Mouse (Mus musculus) myocyte (in vitro differentiated cells): ENCODE data around the gene Cfap70. TPM values are rescaled to one million over a fixed set of nuclear protein-coding genes. Genes with fewer than 3 reads are reported as not detected.
A peak's percentile ranks its signal among the peaks of the same experiment; 100 is the strongest.

Experiments used
- H3K27me3 ChIP-seq: one replicate; pipeline ENCODE4 v1.6.1; 2011; ENCODE audit not compliant: control insufficient read depth, insufficient read depth, insufficient read length
- H3K36me3 ChIP-seq: one replicate; pipeline ENCODE4 v1.6.1; 2011; ENCODE audit not compliant: control insufficient read depth, insufficient read depth
- H3K4me2 ChIP-seq: one replicate; pipeline ENCODE4 v1.6.1; 2011; ENCODE audit warnings: low read depth, control low read depth
- H3K4me3 ChIP-seq: one replicate; pipeline ENCODE4 v1.5.1; 2011; ENCODE audit warnings: mild to moderate bottlenecking, control low read depth, moderate library complexity
- H3K79me2 ChIP-seq: one replicate; pipeline ENCODE4 v1.6.1; 2011; ENCODE audit not compliant: control insufficient read depth, insufficient read depth
- H3ac ChIP-seq: one replicate; pipeline ENCODE4 v1.6.1; 2011; ENCODE audit not compliant: control insufficient read depth, insufficient read length
- CEBPB ChIP-seq: IDR thresholded peaks from 2 replicates; pipeline ENCODE4 v1.6.1; 2011; ENCODE audit warnings: mild to moderate bottlenecking, moderate library complexity; ENCODE audit not compliant: poor library complexity, insufficient read depth, severe bottlenecking
- E2F4 ChIP-seq: IDR thresholded peaks from one replicate; pipeline ENCODE4 v1.6.1; 2011; ENCODE audit warnings: mild to moderate bottlenecking, control low read depth, moderate library complexity; ENCODE audit not compliant: insufficient read depth
- MAX ChIP-seq: IDR thresholded peaks from one replicate; pipeline ENCODE4 v1.6.1; 2011; ENCODE audit warnings: low read depth, mild to moderate bottlenecking, control low read depth
- MYOD1 ChIP-seq, 3 experiments: IDR thresholded peaks; one replicate each; pipeline ENCODE4 v1.6.1; 2011; ENCODE audit warnings: control low read depth in 2 of 3, low read depth in 2 of 3, mild to moderate bottlenecking in 2 of 3, moderate library complexity in 1 of 3; ENCODE audit not compliant: insufficient read length in 2 of 3, control insufficient read depth in 1 of 3
- MYOG ChIP-seq, 3 experiments: IDR thresholded peaks; one replicate each; pipeline ENCODE4 v1.6.1; 2011; ENCODE audit warnings: control low read depth in 2 of 3, low read depth in 2 of 3, mild to moderate bottlenecking in 2 of 3; ENCODE audit not compliant: insufficient read length in 2 of 3, control insufficient read depth in 1 of 3, insufficient read depth in 1 of 3
- POLR2A ChIP-seq: IDR thresholded peaks from one replicate; pipeline ENCODE4 v1.6.1; 2011; ENCODE audit warnings: low read depth, mild to moderate bottlenecking, control low read depth, moderate library complexity; ENCODE audit not compliant: insufficient read length
- POLR2AphosphoS2 ChIP-seq: IDR thresholded peaks from one replicate; pipeline ENCODE4 v1.6.1; 2011; ENCODE audit warnings: low read depth, control low read depth; ENCODE audit not compliant: insufficient read length
- REST ChIP-seq: IDR thresholded peaks from one replicate; pipeline ENCODE4 v1.6.1; 2011; ENCODE audit warnings: mild to moderate bottlenecking, control low read depth, moderate library complexity; ENCODE audit not compliant: insufficient read depth, insufficient read length
- SRF ChIP-seq: IDR thresholded peaks from one replicate; pipeline ENCODE4 v1.6.1; 2011; ENCODE audit warnings: low read depth; ENCODE audit not compliant: control insufficient read depth, insufficient read length
- TCF12 ChIP-seq: IDR thresholded peaks from one replicate; pipeline ENCODE4 v1.6.1; 2011; ENCODE audit warnings: mild to moderate bottlenecking, control low read depth; ENCODE audit not compliant: poor library complexity, insufficient read depth, severe bottlenecking
- TCF3 ChIP-seq: IDR thresholded peaks from one replicate; pipeline ENCODE4 v1.6.1; 2011; ENCODE audit warnings: low read depth, control low read depth; ENCODE audit not compliant: insufficient read length
- USF1 ChIP-seq: IDR thresholded peaks from one replicate; pipeline ENCODE4 v1.6.1; 2011; ENCODE audit warnings: low read depth, mild to moderate bottlenecking, control low read depth, moderate library complexity
- polyA plus RNA-seq: library from polyadenylated mRNA; unstranded; fragments of >200 nt; fragmentation: generic; extraction: Trizol; gene quantifications from one replicate; pipeline ENCODE4 v1.2.1, GENCODE M21; 2012; ENCODE audit warnings: missing spikeins

Cfap70 gene
- polyA plus RNA-seq, 1 experiment, result not detected

DNA sequence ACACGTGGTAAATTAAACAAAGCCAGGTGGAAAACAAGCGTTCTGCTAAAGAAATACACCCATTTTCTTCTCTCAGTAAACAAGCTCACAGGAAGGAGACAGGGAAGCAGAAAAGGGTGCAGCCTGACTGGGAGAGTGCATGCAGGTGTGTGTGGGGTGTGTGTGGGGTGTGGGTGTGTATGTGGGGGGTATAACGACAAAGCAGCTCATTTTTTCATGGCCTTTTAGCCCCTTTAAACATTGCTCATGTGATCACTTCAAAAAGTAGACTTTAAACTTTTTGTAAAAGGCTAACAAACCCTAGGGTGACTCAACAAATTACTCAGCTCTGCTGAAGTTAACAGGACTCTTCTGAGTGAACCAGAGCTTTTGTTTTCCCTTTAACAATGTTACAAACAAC is 26.4 kb upstream of the Cfap70 start:
- TF ChIP-seq CEBPB (no peak), MYOG (IDR thresholded peaks at IDR 0.05; ENCODE audit: control insufficient read depth in 1 of 3, insufficient read depth in 1 of 3, insufficient read length in 2 of 3, low read depth in 2 of 3) (no peak), TCF12 (no peak), USF1 (no peak), SRF (no peak), POLR2AphosphoS2 (no peak), E2F4 (no peak), REST (no peak), POLR2A (no peak), MYOD1 (IDR thresholded peaks at IDR 0.05; ENCODE audit: control insufficient read depth in 1 of 3, insufficient read length in 2 of 3, low read depth in 2 of 3) (no peak), MAX (no peak), TCF3 (no peak)
- Histone ChIP-seq H3K4me3 (peak overlapping the region; percentile 81), H3K79me2 (peaks cover 33% of the 10 kb centered on the region), H3K4me2 (peak overlapping the region; percentile 99), H3ac (no peak overlapping the region), H3K36me3 (no peaks in the 10 kb centered on the region), H3K27me3 (no peaks in the 10 kb centered on the region)

DNA sequence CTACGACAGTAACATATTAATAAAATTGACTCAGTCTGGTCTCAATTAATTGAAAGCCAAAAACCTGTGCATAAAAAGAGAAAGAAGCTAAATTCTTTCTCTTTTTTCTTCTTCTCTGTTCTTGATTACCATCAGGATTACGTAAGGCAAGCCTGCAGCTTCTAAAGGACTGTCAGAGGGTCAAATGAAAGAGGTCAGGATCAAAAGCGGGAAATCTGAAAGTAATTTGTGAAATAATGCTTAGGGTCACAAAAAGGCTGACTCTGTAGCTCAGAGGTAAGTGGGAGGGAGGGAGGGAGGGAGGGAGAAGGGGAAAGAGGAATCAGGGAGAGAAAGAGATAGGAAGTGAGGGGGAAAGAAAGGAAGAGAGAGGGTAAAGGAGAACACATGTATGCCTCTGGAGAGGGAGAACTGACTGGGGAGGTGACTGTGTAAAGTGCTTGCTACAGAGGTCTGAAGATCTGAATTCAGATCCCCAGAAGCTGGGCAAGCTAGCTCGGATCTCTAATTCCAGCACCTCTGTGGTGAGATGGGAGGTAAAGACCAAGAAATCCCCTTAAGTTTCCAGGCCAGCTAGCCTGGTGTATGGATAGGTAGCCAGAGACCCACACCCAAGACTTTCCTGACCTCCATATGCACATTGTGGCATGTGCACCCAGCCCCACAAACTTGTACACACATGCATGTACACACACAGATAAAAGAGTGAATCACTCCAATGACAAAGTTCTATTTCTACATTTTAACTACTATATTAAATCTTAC is 25.4 kb upstream of the Cfap70 start:
- Histone ChIP-seq H3ac (no peak overlapping the region), H3K4me2 (peak overlapping the region; percentile 99), H3K36me3 (no peaks in the 10 kb centered on the region), H3K79me2 (peaks cover 33% of the 10 kb centered on the region), H3K4me3 (peak overlapping the region; percentile 81), H3K27me3 (no peaks in the 10 kb centered on the region)
- no peak for TF ChIP-seq SRF
- TF ChIP-seq TCF12, result no peak
- TF ChIP-seq MYOD1 (IDR thresholded peaks at IDR 0.05; ENCODE audit: control insufficient read depth in 1 of 3, insufficient read length in 2 of 3, low read depth in 2 of 3), result no peak
- TF ChIP-seq REST, result no peak
- no peak for TF ChIP-seq POLR2A
- no peak for TF ChIP-seq MAX
- TF ChIP-seq TCF3, result no peak
- no peak for TF ChIP-seq MYOG (IDR thresholded peaks at IDR 0.05; ENCODE audit: control insufficient read depth in 1 of 3, insufficient read depth in 1 of 3, insufficient read length in 2 of 3, low read depth in 2 of 3)
- no peak for TF ChIP-seq E2F4
- no peak for TF ChIP-seq CEBPB
- no peak for TF ChIP-seq POLR2AphosphoS2
- TF ChIP-seq USF1, result no peak

DNA sequence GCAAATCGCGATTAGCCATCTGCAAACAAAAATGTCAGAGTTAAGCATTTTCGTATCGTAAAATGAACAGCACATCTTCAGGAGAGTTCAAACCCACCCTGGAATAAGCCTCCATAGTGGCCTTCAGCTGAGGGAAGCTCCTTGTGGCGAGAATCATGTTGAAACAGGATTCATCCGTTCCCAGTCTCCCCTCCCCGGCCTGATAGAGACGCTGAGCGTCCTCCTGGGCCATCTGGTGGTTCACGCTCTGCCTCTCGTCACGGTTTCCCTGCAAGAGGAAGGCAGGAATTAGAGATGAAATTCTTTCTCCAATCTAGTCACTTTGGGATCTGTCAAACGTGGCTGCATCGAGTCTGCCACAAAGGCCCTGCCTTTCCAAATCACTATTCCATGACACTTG is 8.2 kb upstream of the Cfap70 start:
- peaks cover 81% of the 10 kb centered on the region for H3K36me3 ChIP-seq
- no peaks in the 10 kb centered on the region for H3K27me3 ChIP-seq
- no peak overlapping the region for H3ac ChIP-seq
- no peaks in the 10 kb centered on the region for H3K79me2 ChIP-seq
- no peak overlapping the region for H3K4me3 ChIP-seq
- TF ChIP-seq MAX, result no peak
- no peak for TF ChIP-seq POLR2AphosphoS2
- no peak for TF ChIP-seq TCF12
- TF ChIP-seq CEBPB, result no peak
- TF ChIP-seq USF1, result no peak
- TF ChIP-seq E2F4, result no peak
- TF ChIP-seq MYOG (IDR thresholded peaks at IDR 0.05; ENCODE audit: control insufficient read depth in 1 of 3, insufficient read depth in 1 of 3, insufficient read length in 2 of 3, low read depth in 2 of 3), result no peak
- no peak for TF ChIP-seq TCF3
- H3K4me2 ChIP-seq, result no peak overlapping the region

DNA sequence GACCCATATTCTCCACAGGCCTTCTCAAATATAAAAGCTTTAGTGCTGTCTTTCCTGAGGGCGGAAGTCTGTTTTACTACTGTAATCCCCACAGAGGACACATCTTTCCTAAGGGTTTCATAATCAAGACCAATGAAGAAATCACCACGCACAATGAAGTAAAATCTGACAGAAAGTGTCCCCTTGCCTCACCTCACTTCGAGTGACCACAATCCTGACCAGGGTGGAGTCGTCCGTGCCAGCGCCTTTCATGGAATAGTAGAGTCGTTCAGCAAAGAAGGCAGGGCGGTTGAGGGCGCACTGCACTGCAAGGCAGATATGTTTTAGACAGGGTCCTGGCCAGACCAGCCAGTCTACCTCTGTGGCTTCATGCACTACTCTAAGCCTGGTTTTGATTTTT is 6.4 kb upstream of the Cfap70 start:
- Histone ChIP-seq H3ac (no peak overlapping the region), H3K79me2 (no peaks in the 10 kb centered on the region), H3K4me3 (no peak overlapping the region), H3K27me3 (no peaks in the 10 kb centered on the region), H3K4me2 (no peak overlapping the region), H3K36me3 (peaks cover 80% of the 10 kb centered on the region)
- TF ChIP-seq CEBPB (no peak), SRF (no peak), E2F4 (no peak), TCF3 (no peak), REST (no peak), POLR2A (no peak), MYOD1 (IDR thresholded peaks at IDR 0.05; ENCODE audit: control insufficient read depth in 1 of 3, insufficient read length in 2 of 3, low read depth in 2 of 3) (no peak), MYOG (IDR thresholded peaks at IDR 0.05; ENCODE audit: control insufficient read depth in 1 of 3, insufficient read depth in 1 of 3, insufficient read length in 2 of 3, low read depth in 2 of 3) (no peak), USF1 (no peak), POLR2AphosphoS2 (no peak), TCF12 (no peak), MAX (no peak)
